Mouse (Mus musculus) forebrain, embryonic 10.5 days (tissue): ENCODE results near the gene Ttc39b. TPM values are rescaled to one million over a fixed set of nuclear protein-coding genes. Genes with fewer than 3 reads are reported as not detected.

Experiments used
- DNase-seq: peaks from one replicate; pipeline ENCODE4 v3.0.0-alpha.2; 2017; ENCODE audit warnings: low spot score; ENCODE audit errors: extremely low spot score
- H3K27ac ChIP-seq: fragments of 300-500 bp; sonication (generic); 2 replicates; pipeline ENCODE4 v1.5.1; 2016; ENCODE audit warnings: mild to moderate bottlenecking
- H3K27me3 ChIP-seq: fragments of 300-500 bp; sonication (generic); 2 replicates; pipeline ENCODE4 v1.6.1; 2016; ENCODE audit warnings: mild to moderate bottlenecking; ENCODE audit not compliant: poor library complexity, severe bottlenecking
- H3K36me3 ChIP-seq: fragments of 300-500 bp; sonication (generic); replicated peaks from 2 replicates; pipeline ENCODE4 v1.6.1; 2016; ENCODE audit warnings: mild to moderate bottlenecking, moderate library complexity
- H3K4me1 ChIP-seq: fragments of 300-500 bp; sonication (generic); 2 replicates; pipeline ENCODE4 v1.6.1; 2016
- H3K4me3 ChIP-seq: fragments of 300-500 bp; sonication (generic); 2 replicates; pipeline ENCODE4 v1.5.1; 2016; ENCODE audit warnings: mild to moderate bottlenecking, moderate library complexity
- H3K9me3 ChIP-seq: fragments of 300-500 bp; sonication (generic); 2 replicates; pipeline ENCODE4 v1.6.1; 2016; ENCODE audit warnings: mild to moderate bottlenecking, moderate library complexity
- WGBS: fragments of 180-500 bp; shearing (Covaris S2); methylation state at CpG from one replicate; pipeline ENCODE4 v1.1.7; 2016; 5-methylcytosine and 5-hydroxymethylcytosine counted together
- polyA plus RNA-seq: library from polyadenylated mRNA; unstranded; fragments of >200 nt; fragmentation: Nextera tagmentation; extraction: Ambion mirVana; gene quantifications from 2 replicates; pipeline ENCODE4 v1.2.1, GENCODE M21; 2016

The Ttc39b gene
- polyA plus RNA-seq, 1 experiment from 2014 or later = 3.1 TPM

GRCm38 (mm10) chr4:83213752-83214151, 110.3 kb downstream of the Ttc39b start:
- Histone ChIP-seq H3K9me3 (no peaks in the 10 kb centered on the region), H3K4me3 (no peak overlapping the region), H3K27me3 (no peaks in the 10 kb centered on the region), H3K36me3 (no peaks in the 10 kb centered on the region), H3K27ac (peak overlapping the region; percentile 44; the same call in 1 of the 2 replicates), H3K4me1 (peaks cover 22% of the 10 kb centered on the region)
- no peak for DNase-seq
- 93% methylated on average over 6 of the region's 6 CpGs for WGBS

DNA sequence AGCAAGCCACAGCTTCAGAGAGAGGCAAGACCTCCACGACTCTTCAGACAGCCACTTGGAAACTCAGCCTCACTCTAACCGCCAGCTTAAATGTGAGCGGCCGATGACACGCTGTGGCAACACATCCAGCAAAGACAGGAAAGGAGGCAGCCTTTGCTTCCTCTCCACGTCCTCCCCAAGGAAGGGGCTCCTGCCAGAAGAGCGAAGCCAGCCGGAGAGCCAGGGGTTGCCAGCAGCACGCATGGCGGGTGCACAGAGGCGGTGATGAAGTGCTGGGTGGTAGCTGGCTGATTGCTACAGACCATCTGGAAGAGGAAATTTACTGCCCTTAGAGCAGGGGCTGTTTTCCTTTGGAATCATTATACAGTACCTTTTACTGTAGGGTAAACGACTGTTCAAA, 112.3 kb downstream of the Ttc39b start:
- Histone ChIP-seq H3K4me1 (peaks cover 42% of the 10 kb centered on the region), H3K36me3 (no peaks in the 10 kb centered on the region), H3K9me3 (no peaks in the 10 kb centered on the region), H3K4me3 (no peak overlapping the region), H3K27ac (peak overlapping the region; percentile 49; the same call in 1 of the 2 replicates), H3K27me3 (no peaks in the 10 kb centered on the region)
- 80% methylated on average over 12 of the region's 12 CpGs for whole genome bisulfite sequencing
- no peak for DNase-seq

- Histone ChIP-seq H3K27me3 (no peaks in the 10 kb centered on the region), H3K27ac (no peak overlapping the region), H3K4me3 (no peak overlapping the region), H3K4me1 (peaks cover 40% of the 10 kb centered on the region), H3K36me3 (no peaks in the 10 kb centered on the region), H3K9me3 (no peaks in the 10 kb centered on the region)
- WGBS = 80% methylated on average over 6 of the region's 6 CpGs
- no peak for DNase-seq
These were observed 113.6 kb downstream of the Ttc39b start for GRCm38 (mm10) chr4:83210437-83210836.

DNA sequence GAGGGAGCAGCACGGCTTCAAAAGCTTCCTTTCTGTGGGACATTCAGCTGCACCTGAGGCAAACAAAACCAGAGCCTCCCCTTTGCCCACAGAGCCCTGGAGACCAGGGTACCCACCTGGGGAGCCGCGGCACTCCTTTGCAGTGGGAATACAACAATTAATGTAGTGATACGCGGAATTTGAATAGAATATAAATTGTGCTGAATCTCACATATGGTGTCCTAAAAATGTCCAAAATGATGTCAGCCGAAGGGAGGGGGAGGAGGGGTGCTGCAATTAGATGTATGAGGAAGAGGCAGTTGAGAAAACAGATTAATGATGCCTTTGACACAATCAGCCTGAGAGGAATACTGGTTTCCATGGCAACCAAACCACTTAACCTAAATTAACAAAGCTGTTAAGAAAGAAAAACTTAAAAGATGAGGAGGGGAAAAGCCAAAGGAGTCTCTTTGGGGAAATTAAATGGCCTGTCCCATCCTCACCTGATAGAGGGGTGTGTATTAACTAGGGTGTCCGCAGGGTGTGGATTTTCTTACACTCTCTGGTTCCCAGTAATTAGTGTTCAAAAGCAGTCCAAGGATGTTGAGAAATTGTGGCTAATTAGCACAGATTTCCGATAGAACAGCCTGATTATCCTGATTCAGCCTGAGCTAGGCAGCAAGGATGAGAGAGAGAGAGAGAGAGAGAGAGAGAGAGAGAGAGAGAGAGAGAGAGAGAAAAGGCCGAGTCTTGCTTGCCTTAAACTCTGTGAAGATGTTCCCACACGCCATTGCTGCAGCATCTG, 117.1 kb downstream of the Ttc39b start:
- Histone ChIP-seq H3K4me3 (no peak overlapping the region), H3K27ac (peak overlapping the region; percentile 74), H3K36me3 (no peaks in the 10 kb centered on the region), H3K4me1 (peaks cover 30% of the 10 kb centered on the region), H3K27me3 (no peaks in the 10 kb centered on the region), H3K9me3 (no peaks in the 10 kb centered on the region)
- WGBS = 51% methylated on average over 10 of the region's 10 CpGs
- no peak for DNase-seq

GRCm38 (mm10) chr4:83206416-83206802, 117.6 kb downstream of the Ttc39b start:
- peak overlapping the region; percentile 74 for H3K27ac ChIP-seq
- no peak for DNase-seq
- no peaks in the 10 kb centered on the region for H3K27me3 ChIP-seq
- H3K36me3 ChIP-seq = no peaks in the 10 kb centered on the region
- no peak overlapping the region for H3K4me3 ChIP-seq
- H3K9me3 ChIP-seq = no peaks in the 10 kb centered on the region
- 68% methylated on average over 2 of the region's 2 CpGs for WGBS
- H3K4me1 ChIP-seq = peaks cover 30% of the 10 kb centered on the region

- Histone ChIP-seq H3K27ac (no peak overlapping the region), H3K4me3 (no peak overlapping the region), H3K4me1 (no peaks in the 10 kb centered on the region), H3K36me3 (no peaks in the 10 kb centered on the region), H3K27me3 (no peaks in the 10 kb centered on the region), H3K9me3 (no peaks in the 10 kb centered on the region)
- DNase-seq = no peak
- 90% methylated on average over 8 of the region's 8 CpGs for WGBS
These were observed 124.7 kb downstream of the Ttc39b start for GRCm38 (mm10) chr4:83199391-83199790.

- H3K4me1 ChIP-seq = no peaks in the 10 kb centered on the region
- H3K36me3 ChIP-seq = no peaks in the 10 kb centered on the region
- 84% methylated on average over 3 of the region's 3 CpGs for WGBS
- DNase-seq = no peak
- H3K27me3 ChIP-seq = no peaks in the 10 kb centered on the region
- H3K9me3 ChIP-seq = no peaks in the 10 kb centered on the region
- no peak overlapping the region for H3K27ac ChIP-seq
- H3K4me3 ChIP-seq = no peak overlapping the region
These were observed 125.9 kb downstream of the Ttc39b start for GRCm38 (mm10) chr4:83198123-83198522.

GRCm38 (mm10) chr4:83189736-83190135, 134.3 kb downstream of the Ttc39b start:
- DNase-seq = no peak
- WGBS = 92% methylated on average over 2 of the region's 2 CpGs
- H3K27me3 ChIP-seq = no peaks in the 10 kb centered on the region
- H3K27ac ChIP-seq = no peak overlapping the region
- H3K4me3 ChIP-seq = no peak overlapping the region
- H3K36me3 ChIP-seq = no peaks in the 10 kb centered on the region
- peaks cover 11% of the 10 kb centered on the region for H3K4me1 ChIP-seq
- no peaks in the 10 kb centered on the region for H3K9me3 ChIP-seq

- H3K9me3 ChIP-seq = no peaks in the 10 kb centered on the region
- H3K4me3 ChIP-seq = no peak overlapping the region
- DNase-seq = no peak
- no peak overlapping the region for H3K27ac ChIP-seq
- 87% methylated on average over 1 of the region's 1 CpGs for WGBS
- no peaks in the 10 kb centered on the region for H3K27me3 ChIP-seq
- H3K4me1 ChIP-seq = peaks cover 27% of the 10 kb centered on the region
- H3K36me3 ChIP-seq = no peaks in the 10 kb centered on the region
These were observed 136.7 kb downstream of the Ttc39b start for GRCm38 (mm10) chr4:83187324-83187723.

DNA sequence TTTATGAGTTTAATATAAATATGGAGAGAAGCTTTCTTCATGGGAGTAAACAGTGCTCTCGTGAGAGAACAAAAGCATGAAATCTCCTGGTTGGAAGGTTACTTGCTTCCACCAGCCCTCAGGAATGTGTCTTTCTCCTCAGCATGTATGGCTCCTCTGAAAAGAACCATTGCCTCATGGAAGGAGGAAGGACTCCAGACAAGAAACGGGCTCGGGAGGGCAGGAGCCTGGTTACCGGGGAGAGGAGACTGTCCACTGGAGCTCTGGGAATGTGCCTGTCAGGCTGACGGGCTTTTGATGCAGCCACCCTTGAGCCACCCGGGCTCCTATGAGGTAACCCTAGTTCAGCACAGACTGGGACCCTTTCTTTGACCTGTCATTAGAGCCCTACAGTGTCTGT, 137.6 kb downstream of the Ttc39b start:
- Histone ChIP-seq H3K27me3 (no peaks in the 10 kb centered on the region), H3K27ac (no peak overlapping the region), H3K9me3 (no peaks in the 10 kb centered on the region), H3K4me1 (peaks cover 30% of the 10 kb centered on the region), H3K4me3 (no peak overlapping the region), H3K36me3 (no peaks in the 10 kb centered on the region)
- DNase-seq = no peak
- 61% methylated on average over 6 of the region's 6 CpGs for WGBS

DNA sequence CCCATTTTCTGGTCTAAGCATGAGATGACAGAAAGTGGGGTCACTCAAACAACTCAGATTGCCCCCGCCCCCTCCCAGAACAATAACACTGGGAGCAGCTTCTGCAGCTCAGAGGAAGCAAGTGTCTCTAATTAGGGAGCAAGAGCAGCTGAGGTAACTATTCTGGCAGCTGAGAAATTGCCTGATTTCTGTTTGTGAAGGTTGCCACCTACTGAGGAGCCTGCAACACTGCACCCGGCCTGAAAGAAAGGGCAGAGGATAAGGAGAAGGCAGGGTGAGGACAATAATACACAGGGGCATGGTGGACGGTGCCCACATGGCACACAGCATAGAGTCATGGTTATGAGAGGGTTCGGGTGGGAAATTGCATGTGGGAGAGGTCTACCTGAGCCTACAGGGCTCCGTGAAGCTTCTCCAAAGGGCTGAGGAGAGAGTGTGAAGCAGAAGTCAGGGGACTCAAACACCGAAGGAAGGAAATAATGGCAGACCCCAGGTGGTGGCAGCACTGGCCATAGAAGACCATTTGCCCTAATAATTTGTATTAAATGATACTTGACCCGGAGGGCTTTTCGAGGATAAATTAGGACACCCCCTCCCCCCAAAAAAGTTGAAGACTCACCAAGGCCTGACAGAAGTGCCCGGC, 140.6 kb downstream of the Ttc39b start:
- Histone ChIP-seq H3K4me1 (peaks cover 30% of the 10 kb centered on the region), H3K36me3 (no peaks in the 10 kb centered on the region), H3K27me3 (no peaks in the 10 kb centered on the region), H3K9me3 (no peaks in the 10 kb centered on the region), H3K4me3 (no peak overlapping the region), H3K27ac (peak overlapping the region; percentile 79)
- peak; percentile 75 for DNase-seq
- 35% methylated on average over 9 of the region's 9 CpGs for WGBS

DNA sequence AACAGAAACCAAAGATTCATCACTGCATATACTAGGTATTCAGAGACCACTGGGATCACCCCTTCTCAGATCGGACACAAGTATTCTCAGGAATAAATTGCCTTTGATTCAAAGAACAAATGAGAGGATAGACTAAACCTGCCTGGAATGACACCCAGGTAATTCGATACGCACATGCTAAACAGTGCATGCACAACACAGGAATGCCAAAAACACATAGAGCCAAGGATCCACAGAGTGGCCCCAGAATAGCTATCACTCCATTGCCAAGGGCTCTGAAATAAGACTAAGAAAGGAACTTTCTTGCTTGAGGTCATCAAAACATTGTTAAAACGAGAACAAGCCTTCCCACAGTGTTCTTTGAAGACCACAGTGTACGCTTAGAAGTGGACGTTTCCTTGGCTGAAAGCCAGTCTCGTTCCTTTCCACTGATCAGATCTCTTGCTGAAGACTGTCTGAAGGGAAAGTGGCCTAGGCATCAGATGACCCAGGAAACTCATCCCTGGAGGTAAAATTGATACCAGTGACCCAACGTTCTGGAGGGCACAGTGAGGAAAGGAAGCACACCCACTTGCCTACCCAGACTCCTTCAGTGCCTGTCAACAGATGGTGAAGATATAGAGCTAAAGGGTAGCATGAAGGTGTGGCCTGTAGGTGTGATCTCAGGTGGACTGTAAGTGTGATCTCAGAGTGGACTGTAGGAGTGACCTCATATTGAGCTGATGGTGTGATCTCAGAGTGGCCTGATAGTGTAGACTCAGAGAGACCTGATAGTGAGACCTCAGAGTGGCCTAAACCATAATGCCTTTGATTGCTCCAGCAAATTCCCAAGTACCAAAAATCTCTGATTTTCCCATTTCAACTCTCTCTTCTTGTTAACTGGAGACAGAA, 141.6 kb downstream of the Ttc39b start:
- WGBS = 70% methylated on average over 8 of the region's 8 CpGs
- peaks cover 30% of the 10 kb centered on the region for H3K4me1 ChIP-seq
- H3K4me3 ChIP-seq = no peak overlapping the region
- no peaks in the 10 kb centered on the region for H3K27me3 ChIP-seq
- no peak for DNase-seq
- H3K36me3 ChIP-seq = no peaks in the 10 kb centered on the region
- no peak overlapping the region for H3K27ac ChIP-seq
- no peaks in the 10 kb centered on the region for H3K9me3 ChIP-seq
